Mouse (Mus musculus): Measurements from ENCODE around the gene Abcc8.

DNA sequence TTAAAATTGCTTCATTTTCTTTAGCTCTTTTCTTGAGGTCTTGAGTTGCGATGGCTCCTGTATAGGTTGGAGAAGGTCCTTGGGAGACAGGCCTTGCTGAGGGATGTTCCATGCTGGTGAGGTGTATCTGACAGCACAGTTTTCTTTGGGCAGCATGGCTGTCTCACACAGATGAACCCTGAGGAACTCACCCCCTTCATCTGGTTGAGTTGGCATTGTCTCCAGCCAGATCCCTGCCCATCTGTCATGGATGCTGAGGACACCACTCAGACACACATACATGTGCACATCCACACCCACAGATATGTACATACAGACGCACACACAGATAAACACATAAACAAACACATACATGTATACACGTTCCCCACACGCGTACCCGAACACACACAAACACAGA, 116.5 kb downstream of the Abcc8 start:
- TF ChIP-seq CTCF (IDR thresholded peaks at IDR 0.05; ENCODE audit: borderline replicate concordance, control insufficient read depth, extremely low read depth, insufficient read depth, low read length, poor library complexity) (no peak), POLR2A (IDR thresholded peaks at IDR 0.05; ENCODE audit: control insufficient read depth, extremely low read depth, insufficient read depth, low read length, poor library complexity) (no peak)

All from thymus, adult 2 months (tissue).